Mouse (Mus musculus) cortical plate, adult 2 months (tissue): ENCODE results near the gene Swi5. TPM values are rescaled to one million over a fixed set of nuclear protein-coding genes. Genes with fewer than 3 reads are reported as not detected.

ENCODE experiments used
- H3K27ac ChIP-seq: fragments of 200-500 bp; 2 replicates; pipeline ENCODE4 v1.5.1; 2012; ENCODE audit warnings: low read length, control low read depth, inconsistent platforms; ENCODE audit not compliant: insufficient read depth
- H3K4me1 ChIP-seq: fragments of 200-500 bp; 2 replicates; pipeline ENCODE4 v1.6.1; 2011; ENCODE audit warnings: low read length; ENCODE audit not compliant: control insufficient read depth, insufficient read depth
- H3K4me3 ChIP-seq: fragments of 200-500 bp; 2 replicates; pipeline ENCODE4 v1.5.1; 2011; ENCODE audit warnings: mild to moderate bottlenecking, low read length, control low read depth; ENCODE audit not compliant: insufficient read depth
- CTCF ChIP-seq: fragments of 200-500 bp; IDR thresholded peaks from 2 replicates; pipeline ENCODE4 v1.5.1; 2011; ENCODE audit warnings: mild to moderate bottlenecking, control low read depth, low read length; ENCODE audit not compliant: insufficient read depth; ENCODE audit errors: extremely low read depth
- POLR2A ChIP-seq: fragments of 200-500 bp; IDR thresholded peaks from 2 replicates; pipeline ENCODE4 v1.6.1; 2011; ENCODE audit warnings: mild to moderate bottlenecking, low read length, control low read depth; ENCODE audit not compliant: insufficient read depth; ENCODE audit errors: extremely low read depth
- polyA plus RNA-seq: library from polyadenylated mRNA; depleted of rRNA; stranded (reverse); fragments of >200 nt; gene quantifications from 2 replicates; pipeline ENCODE4 v1.2.3, GENCODE M21; 2012

The Swi5 gene
- polyA plus RNA-seq, 1 experiment: 268 TPM

DNA sequence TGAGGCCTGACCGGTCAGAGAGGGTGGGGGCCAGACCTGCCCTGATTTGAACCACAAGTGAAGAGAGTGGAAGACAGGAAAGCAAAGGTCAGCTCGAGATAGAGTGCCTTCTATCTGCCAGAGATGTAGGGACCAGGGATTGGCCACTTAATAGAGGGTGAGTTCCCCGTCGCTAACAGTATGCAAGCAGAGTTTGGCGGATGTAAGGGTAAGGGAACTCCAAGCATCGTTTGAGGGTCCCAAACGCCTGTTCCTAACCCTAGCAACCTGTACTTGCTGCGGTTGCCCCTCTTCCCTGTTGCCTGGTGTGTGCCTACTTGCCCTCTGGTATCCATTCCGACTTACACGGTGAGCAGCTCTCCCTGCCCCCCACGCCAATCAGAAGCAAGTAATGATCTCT lies 32.8 kb upstream of the Swi5 start:
- H3K27ac ChIP-seq: no peak overlapping the region
- peaks cover 12% of the 10 kb centered on the region for H3K4me1 ChIP-seq
- TF ChIP-seq POLR2A (no peak), CTCF (no peak)
- H3K4me3 ChIP-seq: no peak overlapping the region

DNA sequence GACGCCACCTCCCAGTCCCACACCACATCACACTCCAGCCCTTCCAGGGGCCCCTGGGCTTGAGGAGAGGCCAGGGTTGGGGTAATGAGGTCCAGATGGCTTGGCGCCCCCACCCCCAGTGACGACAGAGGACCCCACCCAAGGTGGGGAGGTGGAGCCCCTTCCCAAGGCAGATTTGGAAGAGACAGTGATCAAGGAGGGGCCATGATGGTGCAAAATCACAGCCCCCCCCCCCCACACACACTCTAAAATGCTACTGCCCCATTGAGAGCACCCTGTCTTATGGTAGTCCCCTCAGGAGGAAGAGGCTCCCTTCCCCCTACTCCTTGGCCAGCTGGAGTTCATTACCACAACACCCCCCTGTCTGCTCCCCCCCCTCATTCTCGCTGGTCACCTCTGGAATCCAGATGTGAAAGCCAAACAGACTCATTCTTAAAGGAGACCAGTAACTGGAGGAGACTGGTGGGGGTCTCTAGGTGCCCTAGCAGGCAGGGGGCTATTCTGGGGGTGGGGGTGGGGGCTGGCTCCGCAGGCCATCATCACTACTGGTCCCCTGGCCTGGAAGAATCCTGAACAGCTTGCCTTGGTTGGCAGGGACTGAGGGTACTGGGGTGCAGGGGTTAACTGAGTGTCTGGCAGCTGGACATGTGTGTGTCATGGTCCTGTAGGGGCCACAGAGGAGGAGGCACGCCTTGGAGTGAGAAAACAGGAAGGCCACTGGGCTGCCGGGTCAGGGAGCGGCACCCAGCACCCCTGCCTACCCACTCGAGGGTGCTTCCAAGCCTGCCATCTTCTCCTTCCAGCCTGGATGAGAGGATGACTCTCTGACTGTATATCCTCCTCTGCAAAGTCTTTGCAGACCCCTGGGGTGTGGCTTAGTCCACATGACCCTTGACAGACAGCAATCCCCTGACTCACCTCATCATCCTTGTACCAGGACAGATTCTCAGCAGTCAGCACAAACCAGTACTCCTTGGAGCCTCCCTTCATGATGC lies 32.0 kb upstream of the Swi5 start:
- H3K4me1 ChIP-seq: peaks cover 9% of the 10 kb centered on the region
- TF ChIP-seq POLR2A (no peak), CTCF (no peak)
- no peak overlapping the region for H3K27ac ChIP-seq
- no peak overlapping the region for H3K4me3 ChIP-seq

DNA sequence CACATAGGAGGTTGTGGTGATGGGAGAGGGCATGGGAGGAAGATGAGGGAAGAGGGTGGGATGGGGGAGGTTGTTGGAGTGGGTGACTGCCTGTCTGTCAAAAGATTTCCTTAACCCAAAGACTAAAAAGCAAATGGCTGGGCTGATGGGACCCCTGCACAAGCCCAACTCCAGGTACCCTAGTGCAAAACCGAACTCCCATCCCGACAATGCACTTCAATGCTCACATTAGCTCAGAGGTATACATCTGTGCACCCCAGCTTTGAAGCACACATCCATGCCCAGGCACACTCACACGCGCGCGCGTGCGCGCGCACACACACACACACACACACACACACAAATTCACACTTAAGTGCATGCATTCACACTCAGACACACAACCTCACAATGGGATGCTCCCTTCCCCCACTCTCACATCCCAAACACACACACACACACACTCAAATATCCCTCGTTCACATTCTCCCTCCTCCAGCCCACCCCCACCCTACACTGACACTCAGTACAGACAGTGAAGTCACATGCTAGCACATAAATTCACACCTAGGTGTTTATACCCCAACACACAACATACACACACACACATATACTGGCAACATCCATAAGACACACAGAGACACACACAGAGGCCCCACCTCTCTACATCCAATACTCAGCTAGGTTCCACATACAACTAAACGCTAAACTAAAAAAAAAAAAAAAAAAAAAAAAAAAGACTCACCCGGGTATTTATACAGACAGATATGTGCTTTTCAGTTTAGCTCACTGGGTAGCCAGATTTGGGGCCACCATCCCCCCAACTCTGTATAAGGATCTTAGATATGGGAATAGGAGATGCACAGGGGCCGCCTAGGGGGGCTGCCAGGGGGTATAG lies 31.1 kb upstream of the Swi5 start:
- no peak for TF ChIP-seq CTCF
- no peak for TF ChIP-seq POLR2A
- no peak overlapping the region for H3K27ac ChIP-seq
- H3K4me1 ChIP-seq: peaks cover 9% of the 10 kb centered on the region
- no peak overlapping the region for H3K4me3 ChIP-seq

GRCm38 (mm10) chr2:32317791-32318417 lies 30.0 kb upstream of the Swi5 start:
- Histone ChIP-seq H3K4me3 (no peak overlapping the region), H3K4me1 (peaks cover 9% of the 10 kb centered on the region), H3K27ac (peak overlapping the region; percentile 43)
- TF ChIP-seq CTCF: no peak
- TF ChIP-seq POLR2A: no peak

- Histone ChIP-seq H3K27ac (peak overlapping the region; percentile 43), H3K4me1 (peaks cover 7% of the 10 kb centered on the region), H3K4me3 (no peak overlapping the region)
- TF ChIP-seq POLR2A (no peak), CTCF (no peak)
Observed at GRCm38 (mm10) chr2:32316887-32317656, 29.2 kb upstream of the Swi5 start.

- Histone ChIP-seq H3K4me3 (no peak overlapping the region), H3K27ac (peak overlapping the region; percentile 1; the same call in 1 of the 2 replicates), H3K4me1 (peaks cover 8% of the 10 kb centered on the region)
- TF ChIP-seq CTCF: no peak
- TF ChIP-seq POLR2A: no peak
Observed at GRCm38 (mm10) chr2:32315751-32316150, 27.9 kb upstream of the Swi5 start.

GRCm38 (mm10) chr2:32314831-32315230 lies 27.0 kb upstream of the Swi5 start:
- Histone ChIP-seq H3K27ac (no peak overlapping the region), H3K4me1 (peaks cover 6% of the 10 kb centered on the region), H3K4me3 (no peak overlapping the region)
- TF ChIP-seq POLR2A: no peak
- TF ChIP-seq CTCF: no peak

DNA sequence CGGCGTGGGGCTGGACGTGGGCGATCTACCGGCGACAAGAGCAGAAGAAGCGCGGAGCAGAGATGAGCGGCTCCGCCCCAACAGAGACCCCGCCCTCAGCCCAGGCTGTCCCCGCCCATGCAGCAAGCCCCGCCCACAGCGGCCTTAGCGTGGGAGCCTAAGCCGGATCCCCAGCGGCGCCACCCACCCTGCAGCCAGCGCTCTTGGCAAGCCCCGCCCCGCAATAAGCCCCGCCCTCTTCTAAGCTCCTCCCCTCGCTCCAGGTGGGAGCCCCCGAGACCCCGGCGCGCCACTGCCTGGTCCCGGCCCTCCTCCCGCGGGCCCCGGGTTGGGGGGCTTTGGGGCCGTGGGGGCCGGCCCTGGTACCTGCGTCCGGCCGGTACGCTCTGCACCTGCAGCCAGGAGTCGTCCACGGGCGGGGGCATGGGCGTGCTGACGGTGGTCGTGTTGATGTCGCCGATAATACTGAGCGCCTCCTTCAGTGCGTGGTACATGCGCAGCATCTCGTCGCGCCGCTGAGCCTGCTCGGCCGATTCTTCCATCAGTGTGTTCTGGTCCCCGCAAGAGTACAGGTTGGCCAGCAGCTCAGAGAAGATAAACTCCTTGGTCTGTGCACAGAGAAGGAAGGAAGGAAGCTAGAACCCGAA lies 24.6 kb upstream of the Swi5 start:
- 0 out of 2 replicates have a peak overlapping the region, but pooled peaks have one; percentile 14 for H3K27ac ChIP-seq
- TF ChIP-seq POLR2A: no peak
- TF ChIP-seq CTCF: no peak
- H3K4me1 ChIP-seq: peaks cover 3% of the 10 kb centered on the region
- H3K4me3 ChIP-seq: no peak overlapping the region
